13 mouse cellular contexts compared by ENCODE assay signal in the genomic region with DNA sequence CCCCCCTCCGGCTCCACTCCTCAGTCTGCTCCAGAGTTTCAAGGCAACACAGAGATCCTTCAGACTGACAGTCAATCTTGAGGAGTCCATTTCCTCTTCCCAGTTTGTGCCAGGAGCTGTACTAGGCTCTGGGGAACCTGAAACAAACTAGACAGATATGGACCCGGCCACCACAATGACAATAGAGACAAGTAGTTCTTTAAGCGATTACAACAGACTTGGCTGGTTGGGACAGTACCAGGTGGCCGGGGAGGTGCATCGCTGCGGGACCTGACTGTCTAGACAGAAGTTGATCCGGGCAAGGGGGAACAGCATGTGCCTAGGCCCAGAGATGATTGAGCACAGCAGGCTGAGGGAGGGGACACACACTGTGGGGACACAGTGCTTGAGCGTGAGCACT. TPM values are rescaled to one million over a fixed set of nuclear protein-coding genes. Genes with fewer than 3 reads are reported as not detected.
A peak's percentile ranks its signal among the peaks of the same experiment; 100 is the strongest.
DNase-seq lines count a peak whose midpoint lies in the region; ATAC-seq and TF ChIP-seq lines count a peak whose summit lies in the region.
"Had no signal": no experiment of that assay in that cellular context is flagged by ENCODE, and none has a peak within 500 bp of the region (broad histone marks: within the 10 kb centered on the region; RNA-seq: fewer than 3 reads in every experiment).

No protein-coding gene starts in this region.

- H3K9ac ChIP-seq in kidney, embryonic 16.5 days (replicated peaks; ENCODE audit: low read length), result no peak overlapping the region; the same call in 1 of the 2 replicates
- H3K9ac ChIP-seq in CH12.LX (ENCODE audit: insufficient read depth, low read depth), result no peak overlapping the region
- H3K9ac ChIP-seq in hindbrain, embryonic 13.5 days, result no peak overlapping the region

- TF ChIP-seq CTCF in CH12.LX (conservative IDR thresholded peaks at IDR 0.05 in 1 of 2, IDR thresholded peaks at IDR 0.05 in 1 of 2; ENCODE audit: low read depth in 2 of 2, low read length in 2 of 2), result no peak

- no peak for DNase-seq in kidney, adult 18-20 months
- DNase-seq in CH12.LX (ENCODE audit: extremely low read depth), result no peak
- DNase-seq in ZHBTc4 (ENCODE audit: low read depth, low spot score), result peak; percentile 54
- no peak for DNase-seq in left cerebral cortex, adult 11 months (ENCODE audit: low spot score)
- no peak for DNase-seq in adrenal gland, adult 2 months
- DNase-seq: kidney, postnatal 10 days; right cerebral cortex, postnatal 14 days had no signal

- no peak for ATAC-seq in kidney, embryonic 16.5 days (ENCODE audit: low FRiP score, low TSS enrichment)
- ATAC-seq in hindbrain, embryonic 13.5 days (ENCODE audit: low FRiP score), result peak; percentile 24; the same call in 1 of the 2 replicates

- TF ChIP-seq RAD21 in CH12.LX (IDR thresholded peaks at IDR 0.05; ENCODE audit: low read depth, low read length), result no peak

- 0 out of 2 replicates have a peak overlapping the region, but pooled peaks have one; percentile 29 for H3K27ac ChIP-seq in kidney, embryonic 16.5 days (ENCODE audit: low read length)
- no peak overlapping the region for H3K27ac ChIP-seq in CH12.LX (ENCODE audit: insufficient read depth, low read depth)
- H3K27ac ChIP-seq in hindbrain, embryonic 13.5 days, result no peak overlapping the region; the same call in 1 of the 2 replicates
- H3K27ac ChIP-seq: macrophage had no signal

- no peaks in the 10 kb centered on the region for H3K36me3 ChIP-seq in kidney, embryonic 16.5 days (ENCODE audit: insufficient read depth, low read length)
- no peaks in the 10 kb centered on the region for H3K36me3 ChIP-seq in CH12.LX (replicated peaks in 1 of 2; ENCODE audit: control insufficient read depth in 1 of 2, insufficient read depth in 1 of 2, low read length in 1 of 2)
- no peaks in the 10 kb centered on the region for H3K36me3 ChIP-seq in hindbrain, embryonic 13.5 days

- in situ Hi-C loops in CH12.LX (cut with MboI; ENCODE audit: low pct_ligation_motif_present, low pct_unique_long_range_greater_than_20kb, low sequenced_read_pairs), result no loop called here

- H3K79me2 ChIP-seq in CH12.LX (replicated peaks; ENCODE audit: control insufficient read depth, extremely low read depth, insufficient read depth, poor library complexity, severe bottlenecking), result no peaks in the 10 kb centered on the region

- no peaks in the 10 kb centered on the region; the same call in 1 of the 2 replicates for H3K27me3 ChIP-seq in kidney, embryonic 16.5 days (ENCODE audit: insufficient read depth, low read length)
- H3K27me3 ChIP-seq in CH12.LX (replicated peaks), result peaks cover 58% of the 10 kb centered on the region
- H3K27me3 ChIP-seq in hindbrain, embryonic 13.5 days, result peaks cover 21% of the 10 kb centered on the region; the same call in 1 of the 2 replicates

- H3K4me2 ChIP-seq in kidney, embryonic 16.5 days (replicated peaks; ENCODE audit: low read depth, low read length), result no peak overlapping the region
- H3K4me2 ChIP-seq in CH12.LX (ENCODE audit: insufficient read depth, low read depth, poor library complexity, severe bottlenecking), result no peak overlapping the region
- no peak overlapping the region for H3K4me2 ChIP-seq in hindbrain, embryonic 13.5 days

- H3K4me1 ChIP-seq in kidney, embryonic 16.5 days (ENCODE audit: insufficient read depth, low read length), result peaks cover 17% of the 10 kb centered on the region
- peaks cover 3 to 7% of the 10 kb centered on the region in 2 experiments for H3K4me1 ChIP-seq in CH12.LX (ENCODE audit: control insufficient read depth in 1 of 2, insufficient read depth in 2 of 2)
- peaks cover 12% of the 10 kb centered on the region for H3K4me1 ChIP-seq in hindbrain, embryonic 13.5 days (replicated peaks)

- H3K9me3 ChIP-seq in kidney, embryonic 16.5 days (ENCODE audit: low read length), result no peaks in the 10 kb centered on the region
- H3K9me3 ChIP-seq in CH12.LX (replicated peaks; ENCODE audit: low read length), result peaks cover 4% of the 10 kb centered on the region
- H3K9me3 ChIP-seq in hindbrain, embryonic 13.5 days, result peaks cover 5% of the 10 kb centered on the region; the same call in 1 of the 2 replicates

- no peak for TF ChIP-seq EP300 in CH12.LX (IDR thresholded peaks at IDR 0.05; ENCODE audit: low read length)

- no peak for TF ChIP-seq POLR2A in CH12.LX (IDR thresholded peaks at IDR 0.05; ENCODE audit: low read depth, low read length)

- dilution Hi-C loops in CH12.LX (cut with MboI; ENCODE audit: extremely low pct_ligation_motif_present, extremely low pct_unique_long_range_greater_than_20kb, low sequenced_read_pairs), result no loop called here

- WGBS in kidney, embryonic 16.5 days, result 45% methylated on average over 8 of the region's 8 CpGs
- WGBS in hindbrain, embryonic 13.5 days, result 19% methylated on average over 8 of the region's 8 CpGs

- H3K4me3 ChIP-seq in kidney, embryonic 16.5 days (ENCODE audit: low read length), result no peak overlapping the region
- no peak overlapping the region for H3K4me3 ChIP-seq in CH12.LX (replicated peaks in 1 of 3; ENCODE audit: low read depth in 2 of 3, low read length in 2 of 3, poor library complexity in 1 of 3)
- no peak overlapping the region for H3K4me3 ChIP-seq in hindbrain, embryonic 13.5 days
- H3K4me3 ChIP-seq: erythroblast, embryonic 14.5 days had no signal

TF ChIP-seq in CH12.LX, 34 proteins besides CTCF, POLR2A, EP300 and RAD21:
- TF ChIP-seq TBP (conservative IDR thresholded peaks at IDR 0.05; ENCODE audit: low read depth, low read length) (peak; percentile 87), USF1 (IDR thresholded peaks at IDR 0.05; ENCODE audit: low read depth, low read length) (no peak), ZKSCAN1 (IDR thresholded peaks at IDR 0.05; ENCODE audit: borderline replicate concordance, low read depth, low read length) (no peak), UBTF (IDR thresholded peaks at IDR 0.05; ENCODE audit: low read depth, low read length) (peak; percentile 96), MAX (IDR thresholded peaks at IDR 0.05; ENCODE audit: low read length) (no peak)

RNA-seq across cellular contexts. Expression of gene Pef1, which starts 1.2 kb away (rescaled TPM):
- 85.5 and 90.9 TPM in 2 replicates for polyA plus RNA-seq in kidney, embryonic 16.5 days (2015; fragmentation: Nextera tagmentation; extraction: Ambion mirVana)
- total RNA-seq in CH12.LX (2012; rRNA removed), result 31.4 and 32.5 TPM in 2 replicates
- 26.2 and 26.5 TPM in 2 replicates for total RNA-seq in CH12.LX (2014; rRNA removed)
- polyA plus RNA-seq in CH12.LX (2012; ENCODE audit: insufficient read length, low read depth), result 34.2 and 38.6 TPM in 2 replicates
- 65.1 and 65.7 TPM in 2 replicates for polyA plus RNA-seq in hindbrain, embryonic 13.5 days (2015; fragmentation: Nextera tagmentation; extraction: Ambion mirVana)
- total RNA-seq in adrenal gland, adult 2 months (2021), result 10 to 100 TPM; 80.3 to 82.6 TPM
- 180 and 181 TPM in 2 replicates for polyA plus RNA-seq in adrenal gland, adult 2 months (2012; rRNA removed)

RNA-seq across cellular contexts. Expression of gene Hcrtr1, which starts 38.0 kb away (rescaled TPM):
- polyA plus RNA-seq in kidney, embryonic 16.5 days (2015; fragmentation: Nextera tagmentation; extraction: Ambion mirVana), result 0.19 and 0.31 TPM in 2 replicates
- total RNA-seq in CH12.LX (2012; rRNA removed) (not detected in 2 replicates), CH12.LX (2014; rRNA removed) (not detected in 2 replicates)
- not detected in 2 replicates for polyA plus RNA-seq in CH12.LX (2012; ENCODE audit: insufficient read length, low read depth)
- polyA plus RNA-seq in hindbrain, embryonic 13.5 days (2015; fragmentation: Nextera tagmentation; extraction: Ambion mirVana), result 0.60 and 1.0 TPM in 2 replicates
- total RNA-seq in adrenal gland, adult 2 months (2021), result under 1 TPM; 0.69 to 0.86 TPM
- 7.6 and 10.5 TPM in 2 replicates for polyA plus RNA-seq in adrenal gland, adult 2 months (2012; rRNA removed)
- total RNA-seq: gastrocnemius, postnatal 4 days had no signal
- polyA plus RNA-seq: erythroblast, embryonic 14.5 days; heart, postnatal 0 days; macrophage had no signal

RNA-seq across cellular contexts. Expression of gene Col16a1, which starts 53.5 kb away (rescaled TPM):
- polyA plus RNA-seq in kidney, embryonic 16.5 days (2015; fragmentation: Nextera tagmentation; extraction: Ambion mirVana), result 41.2 and 48.8 TPM in 2 replicates
- total RNA-seq in CH12.LX (2012; rRNA removed) (0.13 TPM in 1 of 2 replicates, not detected in the other), CH12.LX (2014; rRNA removed) (not detected in 2 replicates)
- not detected in 2 replicates for polyA plus RNA-seq in CH12.LX (2012; ENCODE audit: insufficient read length, low read depth)
- 5.8 and 14.3 TPM in 2 replicates for polyA plus RNA-seq in hindbrain, embryonic 13.5 days (2015; fragmentation: Nextera tagmentation; extraction: Ambion mirVana)
- total RNA-seq in adrenal gland, adult 2 months (2021), result 10 to 100 TPM in 1 of 2 experiments, 1 to 10 TPM in 1; 9.2 to 15.8 TPM
- 15.7 and 23.4 TPM in 2 replicates for polyA plus RNA-seq in adrenal gland, adult 2 months (2012; rRNA removed)
- polyA plus RNA-seq: erythroblast, embryonic 14.5 days; macrophage had no signal
